Comparison of ENCODE assay signal across 9 mouse cellular contexts in genomic region chr1:136018390-136019189, GRCm38 (mm10). TPM values are rescaled to one million over a fixed set of nuclear protein-coding genes. Genes with fewer than 3 reads are reported as not detected.
A peak's percentile ranks its signal among the peaks of the same experiment; 100 is the strongest.
DNase-seq lines count a peak whose midpoint lies in the region; ATAC-seq lines count a peak whose summit lies in the region.
"Had no signal": no experiment of that assay in that cellular context is flagged by ENCODE, and none has a peak within 500 bp of the region (broad histone marks: within the 10 kb centered on the region; RNA-seq: fewer than 3 reads in every experiment).

No protein-coding gene starts in this region.

- H3K9me3 ChIP-seq in embryonic facial prominence, embryonic 10.5 days: no peaks in the 10 kb centered on the region
- H3K9me3 ChIP-seq in limb, embryonic 12.5 days: no peaks in the 10 kb centered on the region
- no peaks in the 10 kb centered on the region for H3K9me3 ChIP-seq in midbrain, embryonic 13.5 days

- peak overlapping the region; percentile 69 for H3K4me2 ChIP-seq in limb, embryonic 12.5 days
- peak overlapping the region; percentile 74 for H3K4me2 ChIP-seq in midbrain, embryonic 13.5 days (replicated peaks)

- H3K36me3 ChIP-seq in embryonic facial prominence, embryonic 10.5 days (replicated peaks): peaks cover 41% of the 10 kb centered on the region
- H3K36me3 ChIP-seq in limb, embryonic 12.5 days: peaks cover 33% of the 10 kb centered on the region
- H3K36me3 ChIP-seq in midbrain, embryonic 13.5 days: peaks cover 33% of the 10 kb centered on the region

- no peaks in the 10 kb centered on the region for H3K27me3 ChIP-seq in embryonic facial prominence, embryonic 10.5 days (replicated peaks; ENCODE audit: low read depth, poor library complexity, severe bottlenecking)
- no peaks in the 10 kb centered on the region for H3K27me3 ChIP-seq in limb, embryonic 12.5 days
- H3K27me3 ChIP-seq in midbrain, embryonic 13.5 days: no peaks in the 10 kb centered on the region

- peak overlapping the region; percentile 89 for H3K9ac ChIP-seq in limb, embryonic 12.5 days (replicated peaks)
- H3K9ac ChIP-seq in midbrain, embryonic 13.5 days (replicated peaks): peak overlapping the region; percentile 87

- peak; percentile 44 to 76 for DNase-seq in adrenal gland, adult (ENCODE audit: inconsistent age in 2 of 2, low spot score in 1 of 2)
- DNase-seq in adrenal gland, adult 8-10 months: no peak
- DNase-seq in T-cell, adult 2 months (ENCODE audit: low spot score): peak; percentile 17
- DNase-seq in embryonic facial prominence, embryonic 10.5 days (ENCODE audit: low spot score): peak; percentile 74
- peak; percentile 33 for DNase-seq in heart, postnatal 4 days
- peak; percentile 38 for DNase-seq in testis, postnatal 14 days (ENCODE audit: low spot score)

- H3K27ac ChIP-seq in embryonic facial prominence, embryonic 10.5 days (replicated peaks): peak overlapping the region; percentile 98
- H3K27ac ChIP-seq in limb, embryonic 12.5 days: peak overlapping the region; percentile 90
- peak overlapping the region; percentile 76 for H3K27ac ChIP-seq in midbrain, embryonic 13.5 days

- H3K4me1 ChIP-seq in embryonic facial prominence, embryonic 10.5 days: peaks cover 20% of the 10 kb centered on the region
- peaks cover 16% of the 10 kb centered on the region for H3K4me1 ChIP-seq in limb, embryonic 12.5 days (replicated peaks)
- H3K4me1 ChIP-seq in midbrain, embryonic 13.5 days (replicated peaks): peaks cover 20% of the 10 kb centered on the region

- peak; percentile 35; the same call in 1 of the 2 replicates for ATAC-seq in limb, embryonic 12.5 days (ENCODE audit: insufficient number of reproducible peaks, insufficient read depth, low FRiP score, low TSS enrichment, low read depth)
- peak; percentile 32 for ATAC-seq in midbrain, embryonic 13.5 days

- WGBS in embryonic facial prominence, embryonic 10.5 days: 8% methylated on average over 24 of the region's 24 CpGs
- WGBS in limb, embryonic 12.5 days: 6% methylated on average over 24 of the region's 24 CpGs
- whole genome bisulfite sequencing in midbrain, embryonic 13.5 days: 6% methylated on average over 24 of the region's 24 CpGs

- H3K4me3 ChIP-seq in embryonic facial prominence, embryonic 10.5 days: peak overlapping the region; percentile 94
- H3K4me3 ChIP-seq in limb, embryonic 12.5 days (replicated peaks): peak overlapping the region; percentile 78
- peak overlapping the region; percentile 64 for H3K4me3 ChIP-seq in midbrain, embryonic 13.5 days (replicated peaks)

RNA-seq across cellular contexts. Expression of gene Tmem9, which starts 10.6 kb away (rescaled TPM):
- total RNA-seq in adrenal gland, adult 8-10 months (2022): 10 to 100 TPM; 37.4 to 55.6 (median 50.2) TPM
- 139 and 142 TPM in 2 replicates for polyA plus RNA-seq in embryonic facial prominence, embryonic 10.5 days (2016; fragmentation: Nextera tagmentation; extraction: Ambion mirVana)
- total RNA-seq in heart, postnatal 4 days (2021): 10 to 100 TPM; 30.0 to 33.5 TPM
- polyA plus RNA-seq in limb, embryonic 12.5 days (2016; fragmentation: Nextera tagmentation; extraction: Ambion mirVana): 165 and 173 TPM in 2 replicates
- 144 and 146 TPM in 2 replicates for polyA plus RNA-seq in midbrain, embryonic 13.5 days (2015; fragmentation: Nextera tagmentation; extraction: Ambion mirVana)

RNA-seq across cellular contexts. Expression of gene Igfn1, which starts 12.4 kb away (rescaled TPM):
- under 1 TPM in 3 of 4 experiments, not detected in 1; 0.12 to 0.17 (median 0.15) TPM for total RNA-seq in adrenal gland, adult 8-10 months (2022)
- polyA plus RNA-seq in embryonic facial prominence, embryonic 10.5 days (2016; fragmentation: Nextera tagmentation; extraction: Ambion mirVana): 0.04 TPM in 1 of 2 replicates, not detected in the other
- total RNA-seq in heart, postnatal 4 days (2021): under 1 TPM in 1 of 2 experiments, not detected in 1; 0.14 TPM
- 0.14 TPM in 1 of 2 replicates, not detected in the other for polyA plus RNA-seq in limb, embryonic 12.5 days (2016; fragmentation: Nextera tagmentation; extraction: Ambion mirVana)
- polyA plus RNA-seq in midbrain, embryonic 13.5 days (2015; fragmentation: Nextera tagmentation; extraction: Ambion mirVana): not detected in 2 replicates

RNA-seq across cellular contexts. Expression of gene Ascl5, which starts 32.0 kb away (rescaled TPM):
- not detected for total RNA-seq in adrenal gland, adult 8-10 months (2022)
- polyA plus RNA-seq in embryonic facial prominence, embryonic 10.5 days (2016; fragmentation: Nextera tagmentation; extraction: Ambion mirVana): 0.47 TPM in 1 of 2 replicates, not detected in the other
- total RNA-seq in heart, postnatal 4 days (2021): not detected
- not detected in 2 replicates for polyA plus RNA-seq in limb, embryonic 12.5 days (2016; fragmentation: Nextera tagmentation; extraction: Ambion mirVana)
- not detected in 2 replicates for polyA plus RNA-seq in midbrain, embryonic 13.5 days (2015; fragmentation: Nextera tagmentation; extraction: Ambion mirVana)
- total RNA-seq: neutrophil, adult 5-6 weeks had no signal

RNA-seq across cellular contexts. Expression of gene Cacna1s, which starts 34.0 kb away (rescaled TPM):
- 1 to 10 TPM in 1 of 4 experiments, under 1 TPM in 3; 0.40 to 1.0 (median 0.75) TPM for total RNA-seq in adrenal gland, adult 8-10 months (2022)
- polyA plus RNA-seq in embryonic facial prominence, embryonic 10.5 days (2016; fragmentation: Nextera tagmentation; extraction: Ambion mirVana): 0.06 and 0.16 TPM in 2 replicates
- 1 to 10 TPM; 1.2 to 1.8 TPM for total RNA-seq in heart, postnatal 4 days (2021)
- polyA plus RNA-seq in limb, embryonic 12.5 days (2016; fragmentation: Nextera tagmentation; extraction: Ambion mirVana): 2.4 and 3.7 TPM in 2 replicates
- polyA plus RNA-seq in midbrain, embryonic 13.5 days (2015; fragmentation: Nextera tagmentation; extraction: Ambion mirVana): 0.22 TPM in 1 of 2 replicates, not detected in the other
- total RNA-seq: neutrophil, adult 5-6 weeks had no signal
